Mouse (Mus musculus) lung, postnatal 0 days (tissue): ENCODE data around the gene Clnk. TPM values are rescaled to one million over a fixed set of nuclear protein-coding genes. Genes with fewer than 3 reads are reported as not detected.
"Not testable (repeated sequence)": the region's sequence is repeated elsewhere in the genome, so short reads cannot be mapped to it uniquely, and the experiment has no call there.

Experiments used
- ATAC-seq: fragments of 200-750 bp; cut with Nextera tagmentation; 2 replicates; pipeline ENCODE4 v1.8.0; 2017; ENCODE audit warnings: moderate library complexity
- DNase-seq: peaks from one replicate; pipeline ENCODE4 v3.0.0-alpha.2; 2016; ENCODE audit warnings: low spot score
- H3K27ac ChIP-seq: fragments of 300-500 bp; sonication (generic); 2 replicates; pipeline ENCODE4 v1.5.1; 2014; ENCODE audit warnings: antibody characterized with exemption, mild to moderate bottlenecking, low read length, mixed read lengths
- H3K27me3 ChIP-seq: fragments of 300-500 bp; sonication (generic); replicated peaks from 2 replicates; pipeline ENCODE4 v1.6.1; 2014; ENCODE audit warnings: low read length, mixed read lengths; ENCODE audit not compliant: insufficient read depth
- H3K36me3 ChIP-seq: fragments of 300-500 bp; sonication (generic); 2 replicates; pipeline ENCODE4 v1.6.1; 2014; ENCODE audit warnings: low read length, mixed read lengths; ENCODE audit not compliant: insufficient read depth
- H3K4me1 ChIP-seq: fragments of 300-500 bp; sonication (generic); 2 replicates; pipeline ENCODE4 v1.6.1; 2014; ENCODE audit warnings: antibody characterized with exemption, low read depth, low read length, mixed read lengths; ENCODE audit not compliant: insufficient read depth
- H3K4me2 ChIP-seq: fragments of 300-500 bp; sonication (generic); replicated peaks from 2 replicates; pipeline ENCODE4 v1.6.1; 2014; ENCODE audit warnings: low read depth, mild to moderate bottlenecking, low read length, moderate library complexity, mixed read lengths
- H3K4me3 ChIP-seq: fragments of 300-500 bp; sonication (generic); 2 replicates; pipeline ENCODE4 v1.5.1; 2014; ENCODE audit warnings: low read depth, low read length
- H3K9ac ChIP-seq: fragments of 300-500 bp; sonication (generic); replicated peaks from 2 replicates; pipeline ENCODE4 v1.6.1; 2014; ENCODE audit warnings: low read depth, mild to moderate bottlenecking
- H3K9me3 ChIP-seq: fragments of 300-500 bp; sonication (generic); 2 replicates; pipeline ENCODE4 v1.6.1; 2016; ENCODE audit warnings: low read length, mixed read lengths
- CTCF ChIP-seq: IDR thresholded peaks from 2 replicates; pipeline ENCODE4 v1.5.1; 2016; ENCODE audit warnings: antibody characterized with exemption, mild to moderate bottlenecking
- EP300 ChIP-seq: IDR thresholded peaks from 2 replicates; pipeline ENCODE4 v1.6.1; 2016; ENCODE audit warnings: antibody characterized with exemption, mild to moderate bottlenecking, control low read depth
- WGBS: fragments of 180-500 bp; shearing (Covaris S2); extraction: QIAGEN DNeasy Blood & Tissue Kit; methylation state at CpG from one replicate; pipeline ENCODE4 v1.1.7; 2014; 5-methylcytosine and 5-hydroxymethylcytosine counted together
- polyA plus RNA-seq: library from polyadenylated mRNA; unstranded; fragments of >200 nt; fragmentation: Nextera tagmentation; extraction: Ambion mirVana; gene quantifications from 2 replicates; pipeline ENCODE4 v1.2.1, GENCODE M21; 2015

Clnk gene
- polyA plus RNA-seq, 1 experiment from 2014 or later, result not detected

DNA sequence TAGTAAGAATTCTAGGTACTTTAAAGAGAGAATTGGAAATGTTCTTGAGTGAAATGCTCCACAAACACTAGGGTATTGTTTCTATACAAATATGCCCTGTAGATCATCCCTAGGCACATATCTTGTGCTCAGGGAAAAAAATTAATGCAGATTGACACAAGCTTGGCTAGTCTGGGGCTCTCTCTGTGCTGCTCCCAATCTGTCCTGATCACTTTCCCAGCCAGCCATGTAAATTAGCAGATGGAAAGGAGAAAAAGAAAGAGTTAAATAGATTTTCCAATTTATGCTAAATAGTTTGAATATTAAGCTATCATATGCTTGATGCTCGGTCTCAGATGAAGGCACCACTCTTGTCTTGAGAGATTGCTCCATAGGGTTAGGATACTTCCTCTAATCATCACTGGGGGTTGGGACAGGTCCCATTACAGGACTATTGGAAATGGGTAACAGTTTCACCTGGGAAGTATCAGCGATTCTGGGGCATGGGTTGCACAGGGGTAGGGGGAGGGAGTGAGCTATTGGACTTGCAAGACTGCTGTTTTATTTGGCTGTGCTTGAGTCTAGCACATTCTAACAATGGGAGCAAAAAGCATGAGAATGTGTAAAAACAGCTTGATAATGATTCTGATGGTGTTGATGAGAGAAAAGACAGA lies 10.1 kb upstream of the Clnk start:
- no peak for ATAC-seq
- TF ChIP-seq CTCF (no peak), EP300 (no peak)
- no peaks in the 10 kb centered on the region for H3K4me1 ChIP-seq
- no peak overlapping the region for H3K4me2 ChIP-seq
- no peaks in the 10 kb centered on the region for H3K9me3 ChIP-seq
- H3K27ac ChIP-seq, result no peak overlapping the region
- 77% methylated on average over 2 of the region's 2 CpGs for WGBS
- no peak for DNase-seq
- H3K4me3 ChIP-seq, result no peak overlapping the region
- no peaks in the 10 kb centered on the region for H3K36me3 ChIP-seq
- H3K27me3 ChIP-seq, result no peaks in the 10 kb centered on the region
- H3K9ac ChIP-seq, result no peak overlapping the region

GRCm38 (mm10) chr5:38882635-38883034 lies 6.0 kb upstream of the Clnk start:
- not testable (repeated sequence) for H3K4me2 ChIP-seq, H3K36me3 ChIP-seq, H3K27ac ChIP-seq

DNA sequence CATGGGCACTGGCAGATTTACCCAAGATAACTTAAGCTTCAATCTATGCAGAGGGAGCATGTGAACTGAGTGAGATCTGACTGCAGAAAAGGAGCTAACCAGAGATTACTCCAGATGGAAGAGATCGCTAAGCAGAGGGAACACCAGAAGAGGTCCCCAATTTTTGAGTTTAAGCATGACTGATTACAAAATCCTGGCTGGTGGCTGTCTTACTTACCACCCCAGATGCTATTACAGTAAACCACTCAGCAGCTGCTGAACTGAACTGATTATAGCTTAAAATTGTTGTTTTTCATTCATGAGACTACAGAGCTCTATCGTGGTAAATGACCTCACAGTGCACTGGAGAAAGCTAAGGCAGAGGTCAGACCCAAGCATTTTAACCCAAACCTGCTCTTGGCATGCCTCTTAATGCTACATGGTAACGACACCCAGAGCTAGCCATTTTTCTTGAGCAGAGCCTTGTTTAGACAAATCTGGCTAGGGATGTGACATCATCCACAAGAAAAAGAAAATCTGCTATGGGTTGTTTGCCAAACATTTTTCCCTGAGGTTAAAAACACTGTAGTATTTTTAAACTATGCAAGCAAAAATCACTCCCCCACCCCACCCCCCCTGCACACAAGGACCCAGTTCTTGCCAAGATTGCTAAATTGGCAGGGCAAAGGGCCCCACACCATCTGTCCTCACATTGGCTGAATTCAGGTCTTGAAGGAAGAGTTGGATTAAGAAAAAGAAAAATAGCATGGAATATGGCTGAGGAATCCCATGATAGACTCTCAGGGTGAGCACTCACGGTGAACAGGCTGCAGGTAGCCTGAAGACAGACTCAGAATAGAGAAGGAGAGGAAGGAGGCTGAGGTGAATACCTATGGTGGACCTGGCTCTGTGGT lies 5.4 kb upstream of the Clnk start:
- peak; percentile 77 for ATAC-seq
- WGBS, result 46% methylated on average over 4 of the region's 4 CpGs
- no peak overlapping the region for H3K4me2 ChIP-seq
- H3K9ac ChIP-seq, result no peak overlapping the region
- H3K36me3 ChIP-seq, result no peaks in the 10 kb centered on the region
- no peaks in the 10 kb centered on the region for H3K27me3 ChIP-seq
- no peak overlapping the region for H3K27ac ChIP-seq
- H3K9me3 ChIP-seq, result no peaks in the 10 kb centered on the region
- TF ChIP-seq CTCF, result no peak
- TF ChIP-seq EP300, result 0 out of 2 replicates have a peak, but pooled peaks have one; percentile 19
- H3K4me1 ChIP-seq, result no peaks in the 10 kb centered on the region
- peak; percentile 63 for DNase-seq
- no peak overlapping the region for H3K4me3 ChIP-seq

More at GRCm38 (mm10) chr5:38882635-38883034, 6.0 kb upstream of the Clnk start:
- not testable (repeated sequence) for ATAC-seq, H3K9me3 ChIP-seq, H3K9ac ChIP-seq, DNase-seq, H3K4me1 ChIP-seq, H3K4me3 ChIP-seq, H3K27me3 ChIP-seq
- WGBS, result 92% methylated on average over 1 of the region's 1 CpGs

- H3K4me3 ChIP-seq, result no peak overlapping the region
- no peak overlapping the region for H3K4me2 ChIP-seq
- no peaks in the 10 kb centered on the region for H3K9me3 ChIP-seq
- ATAC-seq, result no peak
- H3K4me1 ChIP-seq, result no peaks in the 10 kb centered on the region
- H3K27ac ChIP-seq, result no peak overlapping the region
- WGBS, result 42% methylated on average over 1 of the region's 1 CpGs
- no peak for DNase-seq
- TF ChIP-seq EP300 (no peak), CTCF (no peak)
- H3K27me3 ChIP-seq, result no peaks in the 10 kb centered on the region
- no peaks in the 10 kb centered on the region for H3K36me3 ChIP-seq
- no peak overlapping the region for H3K9ac ChIP-seq
Observed at GRCm38 (mm10) chr5:38881416-38881727, 4.8 kb upstream of the Clnk start.

- no peak for ATAC-seq
- Histone ChIP-seq H3K36me3 (no peaks in the 10 kb centered on the region), H3K9ac (no peak overlapping the region), H3K4me2 (no peak overlapping the region), H3K4me3 (no peak overlapping the region), H3K9me3 (no peaks in the 10 kb centered on the region), H3K4me1 (no peaks in the 10 kb centered on the region), H3K27ac (no peak overlapping the region), H3K27me3 (no peaks in the 10 kb centered on the region)
- WGBS, result 19% methylated on average over 11 of the region's 11 CpGs
- TF ChIP-seq CTCF (no peak), EP300 (no peak)
- peak; percentile 22 for DNase-seq
Observed at GRCm38 (mm10) chr5:38879989-38880706, 3.5 kb upstream of the Clnk start.

- TF ChIP-seq CTCF, result no peak
- no peak for TF ChIP-seq EP300
- H3K4me2 ChIP-seq, result no peak overlapping the region
- WGBS, result 48% methylated on average over 3 of the region's 3 CpGs
- no peak overlapping the region for H3K27ac ChIP-seq
- no peak for DNase-seq
- H3K9me3 ChIP-seq, result no peaks in the 10 kb centered on the region
- no peak for ATAC-seq
- no peaks in the 10 kb centered on the region for H3K4me1 ChIP-seq
- H3K4me3 ChIP-seq, result no peak overlapping the region
- H3K36me3 ChIP-seq, result no peaks in the 10 kb centered on the region
- H3K9ac ChIP-seq, result no peak overlapping the region
- H3K27me3 ChIP-seq, result no peaks in the 10 kb centered on the region
Observed at GRCm38 (mm10) chr5:38875403-38875802, 1.2 kb downstream of the Clnk start.
